Mouse (Mus musculus): ENCODE measurements around the gene Plekho1. TPM values are rescaled to one million over a fixed set of nuclear protein-coding genes. Genes with fewer than 3 reads are reported as not detected.
"Not testable (repeated sequence)": the region's sequence is repeated elsewhere in the genome, so short reads cannot be mapped to it uniquely, and the experiment has no call there.

The Plekho1 gene
- polyA plus RNA-seq, 1 experiment from 2014 or later, result 76.1 TPM

DNA sequence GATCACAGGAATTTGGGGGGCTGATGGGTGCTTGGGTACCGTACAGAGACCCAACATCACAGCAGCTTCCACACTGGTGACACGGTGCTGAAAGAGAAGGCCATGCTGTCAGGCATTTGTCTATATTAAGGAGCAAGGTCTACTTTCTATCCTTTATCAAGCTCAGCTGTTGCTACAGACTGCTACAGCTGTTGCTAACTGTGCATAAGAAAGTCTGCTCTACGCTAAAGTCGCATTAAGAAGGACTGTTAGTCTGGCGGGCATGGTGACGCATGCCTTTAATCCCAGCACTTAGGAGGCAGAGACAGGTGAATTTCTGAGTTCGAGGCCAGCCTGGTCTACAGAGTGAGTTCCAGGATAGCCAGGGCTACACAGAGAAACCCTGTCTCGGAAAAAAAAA lies 33.6 kb downstream of the Plekho1 start:
- not testable (repeated sequence) for H3K9me3 ChIP-seq (replicated peaks); H3K9ac ChIP-seq; H3K4me3 ChIP-seq; H3K27me3 ChIP-seq (replicated peaks); H3K36me3 ChIP-seq; ATAC-seq (ENCODE audit: insufficient number of reproducible peaks, low FRiP score)
- Histone ChIP-seq H3K4me2 (0 out of 2 replicates have a peak overlapping the region, but pooled peaks have one; percentile 61), H3K4me1 (replicated peaks) (peaks cover 43% of the 10 kb centered on the region), H3K27ac (ENCODE audit: poor library complexity, severe bottlenecking) (peak overlapping the region; percentile 95)
- WGBS, result 69% methylated on average over 8 of the region's 8 CpGs

- no peak overlapping the region for H3K27ac ChIP-seq (ENCODE audit: poor library complexity, severe bottlenecking)
- no peak overlapping the region for H3K4me3 ChIP-seq
- ATAC-seq (ENCODE audit: insufficient number of reproducible peaks, low FRiP score), result no peak
- no peaks in the 10 kb centered on the region for H3K36me3 ChIP-seq
- 0 out of 2 replicates have a peak, but pooled peaks cover 5% of the 10 kb centered on the region for H3K9me3 ChIP-seq (replicated peaks)
- no peak overlapping the region for H3K9ac ChIP-seq
- no peak overlapping the region for H3K4me2 ChIP-seq
- 88% methylated on average over 1 of the region's 1 CpGs for WGBS
- H3K4me1 ChIP-seq (replicated peaks), result peaks cover 45% of the 10 kb centered on the region
- H3K27me3 ChIP-seq (replicated peaks), result no peaks in the 10 kb centered on the region
These were observed 36.0 kb downstream of the Plekho1 start for GRCm38 (mm10) chr3:95959807-95960206.

- Histone ChIP-seq H3K27me3 (replicated peaks) (no peaks in the 10 kb centered on the region), H3K9me3 (replicated peaks) (0 out of 2 replicates have a peak, but pooled peaks cover 5% of the 10 kb centered on the region), H3K4me2 (no peak overlapping the region), H3K36me3 (no peaks in the 10 kb centered on the region), H3K27ac (ENCODE audit: poor library complexity, severe bottlenecking) (peak overlapping the region; percentile 93), H3K9ac (no peak overlapping the region), H3K4me3 (no peak overlapping the region), H3K4me1 (replicated peaks) (peaks cover 45% of the 10 kb centered on the region)
- WGBS, result 71% methylated on average over 5 of the region's 5 CpGs
- no peak for ATAC-seq (ENCODE audit: insufficient number of reproducible peaks, low FRiP score)
These were observed 36.7 kb downstream of the Plekho1 start for GRCm38 (mm10) chr3:95959082-95959481.

DNA sequence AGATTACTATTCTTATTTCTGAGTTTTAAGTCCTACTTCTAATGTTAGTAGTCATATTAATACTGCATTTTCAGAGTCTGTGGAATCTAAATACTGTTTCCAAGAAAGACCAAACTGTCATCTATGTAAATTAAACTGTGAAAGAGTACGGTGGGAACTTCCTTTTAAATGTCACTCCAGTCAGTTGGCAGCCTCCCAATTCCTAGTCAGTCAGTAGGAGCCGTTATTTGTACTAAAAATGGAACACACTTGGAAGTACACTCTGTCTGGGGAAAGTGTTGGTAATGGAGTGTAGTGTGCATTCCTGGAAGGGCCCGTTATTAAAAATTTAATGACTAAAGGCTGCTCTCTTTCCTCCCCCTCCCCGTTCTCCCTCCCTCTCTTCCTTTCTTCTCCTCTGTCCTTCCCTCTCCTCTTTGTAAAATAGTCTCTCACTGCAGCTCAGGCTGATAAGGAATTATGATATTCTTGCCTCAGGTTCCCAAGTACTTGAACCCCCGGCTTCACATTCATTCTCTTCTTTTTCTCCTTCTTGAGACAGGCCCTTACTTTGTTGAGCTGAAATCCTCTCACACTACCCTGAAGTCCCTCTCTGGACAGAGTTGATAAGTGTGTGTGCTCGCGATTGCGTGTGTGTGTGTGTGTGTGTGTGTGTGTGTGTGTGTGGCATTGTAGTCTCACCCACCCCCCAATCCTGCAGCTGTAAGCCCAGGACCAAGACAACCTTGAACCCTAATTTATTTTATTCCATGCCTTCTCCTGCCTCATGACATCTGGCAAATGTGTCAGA lies 38.2 kb downstream of the Plekho1 start:
- Histone ChIP-seq H3K9ac (no peak overlapping the region), H3K27me3 (replicated peaks) (no peaks in the 10 kb centered on the region), H3K4me2 (peak overlapping the region; percentile 40), H3K4me1 (replicated peaks) (peaks cover 45% of the 10 kb centered on the region), H3K9me3 (replicated peaks) (0 out of 2 replicates have a peak, but pooled peaks cover 5% of the 10 kb centered on the region), H3K36me3 (no peaks in the 10 kb centered on the region), H3K27ac (ENCODE audit: poor library complexity, severe bottlenecking) (peak overlapping the region; percentile 93), H3K4me3 (no peak overlapping the region)
- no peak for ATAC-seq (ENCODE audit: insufficient number of reproducible peaks, low FRiP score)
- WGBS, result 28% methylated on average over 8 of the region's 8 CpGs

- Histone ChIP-seq H3K4me1 (replicated peaks) (peaks cover 27% of the 10 kb centered on the region), H3K9ac (no peak overlapping the region), H3K4me2 (no peak overlapping the region), H3K4me3 (no peak overlapping the region), H3K9me3 (replicated peaks) (0 out of 2 replicates have a peak, but pooled peaks cover 5% of the 10 kb centered on the region), H3K27ac (ENCODE audit: poor library complexity, severe bottlenecking) (no peak overlapping the region; the same call in 1 of the 2 replicates), H3K36me3 (no peaks in the 10 kb centered on the region), H3K27me3 (replicated peaks) (no peaks in the 10 kb centered on the region)
- 78% methylated on average over 5 of the region's 5 CpGs for WGBS
- ATAC-seq (ENCODE audit: insufficient number of reproducible peaks, low FRiP score), result no peak
These were observed 40.5 kb downstream of the Plekho1 start for GRCm38 (mm10) chr3:95955318-95955717.

DNA sequence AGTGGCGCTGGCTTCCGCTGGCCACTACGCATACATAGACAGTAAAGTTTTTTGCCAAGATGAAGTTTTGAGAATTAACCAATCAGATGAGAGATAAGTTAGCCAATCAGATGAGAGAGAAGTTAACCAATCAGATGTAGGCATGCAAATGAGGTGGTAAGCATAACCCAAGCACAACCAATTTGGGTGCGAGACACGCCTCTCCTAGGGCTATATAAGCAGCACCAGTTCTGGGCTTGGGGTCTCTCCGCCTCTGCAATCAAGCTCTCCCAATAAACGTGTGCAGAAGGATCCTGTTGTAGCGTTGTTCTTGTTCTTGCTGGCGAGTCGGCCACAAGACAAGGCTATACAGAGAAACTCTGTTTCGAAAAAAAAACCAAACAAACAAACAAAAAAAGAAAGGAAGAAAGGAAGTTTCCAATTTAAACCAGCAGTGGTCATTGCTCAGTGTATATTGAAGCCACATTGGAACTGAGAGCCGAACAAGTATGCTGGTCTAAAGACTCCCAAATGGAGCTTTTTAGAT lies 41.1 kb downstream of the Plekho1 start:
- H3K9ac ChIP-seq; H3K27ac ChIP-seq (ENCODE audit: poor library complexity, severe bottlenecking); H3K9me3 ChIP-seq (replicated peaks); H3K27me3 ChIP-seq (replicated peaks); H3K4me3 ChIP-seq; H3K36me3 ChIP-seq; H3K4me2 ChIP-seq; ATAC-seq (ENCODE audit: insufficient number of reproducible peaks, low FRiP score): not testable (repeated sequence)
- peaks cover 27% of the 10 kb centered on the region for H3K4me1 ChIP-seq (replicated peaks)
- WGBS, result 86% methylated on average over 12 of the region's 12 CpGs

GRCm38 (mm10) chr3:95953522-95953921 lies 42.3 kb downstream of the Plekho1 start:
- H3K4me1 ChIP-seq (replicated peaks), result peaks cover 17% of the 10 kb centered on the region
- H3K9me3 ChIP-seq (replicated peaks), result no peaks in the 10 kb centered on the region
- ATAC-seq (ENCODE audit: insufficient number of reproducible peaks, low FRiP score), result no peak
- H3K9ac ChIP-seq, result no peak overlapping the region
- 80% methylated on average over 3 of the region's 3 CpGs for WGBS
- H3K4me3 ChIP-seq, result no peak overlapping the region
- H3K27me3 ChIP-seq (replicated peaks), result no peaks in the 10 kb centered on the region
- H3K27ac ChIP-seq (ENCODE audit: poor library complexity, severe bottlenecking), result no peak overlapping the region
- H3K4me2 ChIP-seq, result no peak overlapping the region
- 0 out of 2 replicates have a peak, but pooled peaks cover 1% of the 10 kb centered on the region for H3K36me3 ChIP-seq

DNA sequence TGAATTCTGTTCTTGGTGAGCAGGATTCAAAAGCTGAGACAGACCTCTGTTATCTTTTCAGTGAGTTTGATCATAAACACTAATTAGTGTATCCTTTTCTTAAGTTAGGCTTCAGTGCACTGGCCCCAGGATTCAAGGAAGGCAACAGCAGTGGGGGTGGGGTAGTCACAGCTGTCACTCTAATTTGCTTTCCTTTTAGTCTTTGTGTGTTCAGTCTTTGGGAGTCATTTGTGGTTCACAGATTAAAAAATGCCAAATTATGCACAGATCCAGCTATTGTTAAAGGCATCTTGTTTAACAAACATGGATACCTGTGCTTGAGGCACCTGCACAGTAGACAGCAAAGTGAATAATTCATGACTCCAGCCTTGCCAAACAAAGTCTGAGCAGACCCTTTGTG lies 42.8 kb downstream of the Plekho1 start:
- Histone ChIP-seq H3K9ac (no peak overlapping the region), H3K36me3 (peaks cover 5% of the 10 kb centered on the region; the same call in 1 of the 2 replicates), H3K9me3 (replicated peaks) (no peaks in the 10 kb centered on the region), H3K4me2 (no peak overlapping the region), H3K4me1 (replicated peaks) (peaks cover 14% of the 10 kb centered on the region), H3K4me3 (no peak overlapping the region), H3K27me3 (replicated peaks) (no peaks in the 10 kb centered on the region), H3K27ac (ENCODE audit: poor library complexity, severe bottlenecking) (no peak overlapping the region)
- no peak for ATAC-seq (ENCODE audit: insufficient number of reproducible peaks, low FRiP score)

DNA sequence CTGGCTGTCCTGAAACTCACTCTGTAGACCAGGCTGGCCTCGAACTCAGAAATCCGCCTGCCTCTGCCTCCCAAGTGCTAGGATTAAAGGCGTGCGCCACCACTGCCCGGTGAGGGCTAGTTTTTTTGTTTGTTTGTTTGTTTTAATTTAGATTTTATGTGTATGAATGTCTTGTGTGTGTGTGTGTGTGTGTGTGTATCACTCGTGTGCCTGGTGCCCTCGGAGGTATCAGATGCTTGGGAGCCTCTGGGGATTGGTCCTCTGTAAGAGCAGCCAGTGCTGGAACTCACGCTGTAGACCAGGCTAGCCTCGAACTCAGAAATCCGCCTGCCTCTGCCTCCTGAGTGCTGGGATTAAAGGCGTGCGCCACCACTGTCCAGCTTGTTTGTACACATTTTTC lies 44.2 kb downstream of the Plekho1 start:
- ATAC-seq (ENCODE audit: insufficient number of reproducible peaks, low FRiP score), result not testable (repeated sequence)

GRCm38 (mm10) chr3:95950763-95951551 lies 44.8 kb downstream of the Plekho1 start:
- peak overlapping the region; percentile 97 for H3K27ac ChIP-seq (ENCODE audit: poor library complexity, severe bottlenecking)
- H3K9ac ChIP-seq, result peak overlapping the region; percentile 75
- peak overlapping the region; percentile 61 for H3K4me3 ChIP-seq
- H3K4me2 ChIP-seq, result peak overlapping the region; percentile 79
- WGBS, result 2% methylated on average over 49 of the region's 49 CpGs
- H3K27me3 ChIP-seq (replicated peaks), result no peaks in the 10 kb centered on the region
- no peaks in the 10 kb centered on the region for H3K9me3 ChIP-seq (replicated peaks)
- H3K4me1 ChIP-seq (replicated peaks), result peaks cover 1% of the 10 kb centered on the region; the same call in 1 of the 2 replicates
- peak; percentile 95 for ATAC-seq (ENCODE audit: insufficient number of reproducible peaks, low FRiP score)
- H3K36me3 ChIP-seq, result peaks cover 20% of the 10 kb centered on the region

More for the DNA sequence above, 44.2 kb downstream of the Plekho1 start:
- H3K4me3 ChIP-seq, result peak overlapping the region; percentile 61
- H3K4me1 ChIP-seq (replicated peaks); H3K9me3 ChIP-seq (replicated peaks); H3K27me3 ChIP-seq (replicated peaks): not testable (repeated sequence)
- peaks cover 14% of the 10 kb centered on the region for H3K36me3 ChIP-seq
- WGBS, result 69% methylated on average over 12 of the region's 12 CpGs
- H3K27ac ChIP-seq (ENCODE audit: poor library complexity, severe bottlenecking), result peak overlapping the region; percentile 97
- H3K9ac ChIP-seq, result peak overlapping the region; percentile 75; the same call in 1 of the 2 replicates
- peak overlapping the region; percentile 79 for H3K4me2 ChIP-seq

GRCm38 (mm10) chr3:95948325-95948724 lies 47.5 kb downstream of the Plekho1 start:
- Histone ChIP-seq H3K9ac (no peak overlapping the region), H3K27ac (ENCODE audit: poor library complexity, severe bottlenecking) (no peak overlapping the region), H3K4me3 (no peak overlapping the region), H3K4me2 (no peak overlapping the region), H3K4me1 (replicated peaks) (0 out of 2 replicates have a peak, but pooled peaks cover 4% of the 10 kb centered on the region), H3K27me3 (replicated peaks) (no peaks in the 10 kb centered on the region), H3K9me3 (replicated peaks) (no peaks in the 10 kb centered on the region), H3K36me3 (peaks cover 43% of the 10 kb centered on the region)
- WGBS, result 85% methylated on average over 5 of the region's 5 CpGs
- no peak for ATAC-seq (ENCODE audit: insufficient number of reproducible peaks, low FRiP score)

Data from heart, embryonic 12.5 days (tissue).